Mouse (Mus musculus) olfactory bulb, adult 2 months (tissue): ENCODE data around the gene Necab3.

Source experiments
- CTCF ChIP-seq: fragments of 200-500 bp; IDR thresholded peaks from 2 replicates; pipeline ENCODE4 v1.5.1; 2012; ENCODE audit warnings: low read depth, mild to moderate bottlenecking, low read length, moderate library complexity; ENCODE audit not compliant: insufficient read depth
- POLR2A ChIP-seq: fragments of 200-500 bp; IDR thresholded peaks from 2 replicates; pipeline ENCODE4 v1.6.1; 2012; ENCODE audit warnings: mild to moderate bottlenecking, low read depth, low read length, moderate library complexity; ENCODE audit not compliant: insufficient read depth

DNA sequence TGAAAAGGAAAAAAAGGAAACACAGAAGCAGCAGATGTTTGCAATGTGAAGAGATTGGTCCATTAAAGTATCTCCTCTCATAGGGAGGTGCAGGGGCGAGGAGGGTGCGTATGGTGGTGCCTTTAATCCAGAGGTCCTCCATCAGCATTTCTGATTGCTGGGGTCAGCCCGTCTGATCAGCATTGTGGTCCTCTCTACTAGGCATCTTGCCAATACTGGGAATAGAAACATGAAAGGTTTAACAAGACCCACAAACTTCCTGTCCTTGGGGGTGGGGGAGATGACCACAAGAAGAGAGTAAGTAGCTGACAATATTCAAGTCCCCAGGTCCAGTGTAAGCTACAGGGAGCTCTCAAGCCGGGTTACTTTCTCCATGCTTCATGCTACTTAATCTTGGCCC is 12.0 kb upstream of the Necab3 start:
- TF ChIP-seq CTCF (no peak), POLR2A (no peak)
